Mouse (Mus musculus): ENCODE data around the gene Myo5a. TPM values are rescaled to one million over a fixed set of nuclear protein-coding genes. Genes with fewer than 3 reads are reported as not detected.
A peak's percentile ranks its signal among the peaks of the same experiment; 100 is the strongest.

The Myo5a gene
- polyA plus RNA-seq, 1 experiment from 2014 or later: 23.5 TPM

DNA sequence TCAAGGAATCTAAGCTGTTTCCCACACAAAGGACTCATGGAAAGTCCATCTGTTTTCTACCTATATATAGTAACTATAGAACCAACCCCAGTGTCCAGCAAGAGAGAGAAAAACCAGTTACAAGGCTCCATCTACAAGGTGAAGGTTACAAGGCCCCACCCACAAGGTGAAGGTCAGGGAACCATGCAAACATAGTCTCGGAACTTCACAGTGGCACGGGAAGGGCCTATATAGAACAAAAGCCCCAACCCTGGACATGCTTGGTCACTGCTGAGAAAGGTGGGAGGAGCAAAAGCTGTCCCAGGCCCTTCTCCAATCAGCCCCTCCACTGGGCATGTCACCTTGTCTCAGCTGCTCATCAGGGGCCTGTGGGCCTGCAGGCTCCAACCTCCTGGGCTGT lies 164.9 kb downstream of the Myo5a start:
- Histone ChIP-seq H3K4me1 (ENCODE audit: control insufficient read depth, insufficient read depth, low read length) (no peaks in the 10 kb centered on the region), H3K9me3 (replicated peaks; ENCODE audit: control insufficient read depth, low read length) (no peaks in the 10 kb centered on the region), H3K4me3 (ENCODE audit: low read depth, low read length) (no peak overlapping the region), H3K4me2 (ENCODE audit: low read depth, low read length) (no peak overlapping the region), H3K27ac (replicated peaks; ENCODE audit: low read depth, low read length) (no peak overlapping the region), H3K36me3 (replicated peaks; ENCODE audit: control insufficient read depth, insufficient read depth, low read depth, low read length) (no peaks in the 10 kb centered on the region), H3K27me3 (ENCODE audit: control insufficient read depth, insufficient read depth, low read length) (peaks cover 11% of the 10 kb centered on the region), H3K9ac (replicated peaks; ENCODE audit: low read length) (no peak overlapping the region)
- DNase-seq (ENCODE audit: low spot score) (no peak), ATAC-seq (replicated peaks; ENCODE audit: insufficient number of reproducible peaks, low FRiP score, low TSS enrichment, low read depth) (no peak)
- 67% methylated on average over 2 of the region's 2 CpGs for WGBS

DNA sequence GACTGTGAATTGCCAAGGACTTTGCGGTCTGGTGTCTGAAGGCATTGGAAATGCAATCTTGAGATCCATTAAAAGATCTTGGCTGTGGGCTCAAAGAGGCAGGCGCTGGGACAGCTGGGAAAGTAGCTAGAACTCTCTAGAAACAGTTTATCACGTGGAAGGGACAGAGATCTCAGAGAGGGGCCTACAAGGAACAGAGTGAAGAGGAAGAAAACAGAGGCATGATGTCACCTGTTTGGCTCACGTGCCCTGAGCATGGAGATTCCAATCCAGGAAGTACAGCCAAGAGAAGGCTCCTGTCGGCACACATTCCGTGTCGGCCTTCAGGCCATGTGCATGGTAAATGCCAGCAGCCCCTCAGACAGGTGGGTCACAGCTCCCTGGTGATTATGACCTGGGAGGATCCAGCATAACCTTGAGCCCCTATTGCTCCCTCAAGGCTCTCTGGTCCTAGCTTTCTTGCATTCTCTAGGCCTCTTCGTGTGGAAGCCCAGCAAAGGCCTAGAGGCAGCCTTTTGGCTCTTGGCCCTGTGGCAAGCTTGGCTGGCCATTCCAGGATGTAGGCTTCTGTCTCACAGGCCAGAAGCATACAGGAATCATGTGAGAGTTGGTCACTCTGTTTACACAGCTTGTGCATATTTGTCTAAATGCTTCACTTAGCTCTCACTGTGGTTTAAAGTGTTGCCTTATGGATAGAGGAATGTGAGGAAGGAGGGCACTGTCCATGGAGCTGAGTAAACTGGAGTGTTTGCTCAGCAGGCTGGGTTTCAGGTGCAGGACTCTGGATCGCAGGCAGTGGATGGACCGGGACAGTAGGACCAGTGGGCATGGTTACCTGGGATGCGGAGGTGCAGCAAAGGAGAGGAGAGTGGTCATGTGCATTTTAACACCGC lies 165.8 kb downstream of the Myo5a start:
- Histone ChIP-seq H3K9ac (replicated peaks; ENCODE audit: low read length) (no peak overlapping the region), H3K36me3 (replicated peaks; ENCODE audit: control insufficient read depth, insufficient read depth, low read depth, low read length) (no peaks in the 10 kb centered on the region), H3K9me3 (replicated peaks; ENCODE audit: control insufficient read depth, low read length) (no peaks in the 10 kb centered on the region), H3K4me1 (ENCODE audit: control insufficient read depth, insufficient read depth, low read length) (no peaks in the 10 kb centered on the region), H3K27me3 (ENCODE audit: control insufficient read depth, insufficient read depth, low read length) (peaks cover 8% of the 10 kb centered on the region), H3K4me2 (ENCODE audit: low read depth, low read length) (no peak overlapping the region), H3K4me3 (ENCODE audit: low read depth, low read length) (no peak overlapping the region), H3K27ac (replicated peaks; ENCODE audit: low read depth, low read length) (no peak overlapping the region)
- no peak for DNase-seq (ENCODE audit: low spot score)
- no peak for ATAC-seq (replicated peaks; ENCODE audit: insufficient number of reproducible peaks, low FRiP score, low TSS enrichment, low read depth)
- 83% methylated on average over 12 of the region's 12 CpGs for WGBS

DNA sequence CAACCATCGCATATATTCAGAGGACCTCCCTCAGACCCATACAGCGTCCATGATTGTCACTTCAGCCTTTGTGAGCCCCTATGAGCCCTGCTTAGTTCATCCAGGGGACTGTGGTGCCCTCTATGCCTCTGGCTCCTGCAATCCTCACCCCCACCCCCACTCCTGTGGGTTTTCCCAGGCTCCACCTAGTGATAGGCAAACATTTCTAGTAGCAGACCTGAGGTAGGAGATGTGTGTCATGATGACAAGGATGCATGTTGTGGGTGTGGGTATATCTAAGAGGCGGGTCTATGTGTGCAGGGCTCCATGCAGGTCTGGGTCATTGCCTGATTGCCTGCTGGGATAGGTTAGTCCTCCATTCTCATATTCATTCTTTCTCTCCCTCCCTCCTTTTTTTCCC lies 167.4 kb downstream of the Myo5a start:
- Histone ChIP-seq H3K4me3 (ENCODE audit: low read depth, low read length) (no peak overlapping the region), H3K36me3 (replicated peaks; ENCODE audit: control insufficient read depth, insufficient read depth, low read depth, low read length) (no peaks in the 10 kb centered on the region), H3K4me1 (ENCODE audit: control insufficient read depth, insufficient read depth, low read length) (no peaks in the 10 kb centered on the region), H3K9ac (replicated peaks; ENCODE audit: low read length) (no peak overlapping the region), H3K27ac (replicated peaks; ENCODE audit: low read depth, low read length) (no peak overlapping the region), H3K9me3 (replicated peaks; ENCODE audit: control insufficient read depth, low read length) (no peaks in the 10 kb centered on the region), H3K4me2 (ENCODE audit: low read depth, low read length) (no peak overlapping the region), H3K27me3 (ENCODE audit: control insufficient read depth, insufficient read depth, low read length) (no peaks in the 10 kb centered on the region)
- ATAC-seq (replicated peaks; ENCODE audit: insufficient number of reproducible peaks, low FRiP score, low TSS enrichment, low read depth) (no peak), DNase-seq (ENCODE audit: low spot score) (no peak)
- 87% methylated on average over 3 of the region's 3 CpGs for WGBS

DNA sequence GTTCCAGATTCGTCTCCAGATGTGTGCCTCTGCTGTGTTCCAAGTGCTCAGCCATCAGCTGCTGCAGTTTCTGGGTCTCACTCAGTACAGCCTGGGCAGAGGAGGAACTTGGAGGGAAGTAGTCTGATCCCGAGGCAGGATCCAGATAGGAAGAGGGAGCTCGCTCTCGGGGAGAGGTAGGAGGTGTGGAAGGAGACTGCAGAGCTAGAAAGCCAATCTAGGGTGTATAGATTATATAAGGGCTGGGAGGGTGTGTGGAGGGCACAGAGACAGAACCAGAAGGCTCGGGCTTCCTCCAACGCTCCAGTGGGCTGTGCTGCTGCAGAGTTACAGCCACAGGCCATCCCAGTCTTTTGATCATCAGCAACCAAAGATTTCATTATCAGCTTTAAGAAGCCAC lies 172.2 kb downstream of the Myo5a start:
- Histone ChIP-seq H3K9ac (replicated peaks; ENCODE audit: low read length) (no peak overlapping the region), H3K36me3 (replicated peaks; ENCODE audit: control insufficient read depth, insufficient read depth, low read depth, low read length) (no peaks in the 10 kb centered on the region), H3K9me3 (replicated peaks; ENCODE audit: control insufficient read depth, low read length) (no peaks in the 10 kb centered on the region), H3K27ac (replicated peaks; ENCODE audit: low read depth, low read length) (no peak overlapping the region), H3K27me3 (ENCODE audit: control insufficient read depth, insufficient read depth, low read length) (no peaks in the 10 kb centered on the region), H3K4me1 (ENCODE audit: control insufficient read depth, insufficient read depth, low read length) (0 out of 2 replicates have a peak, but pooled peaks cover 2% of the 10 kb centered on the region), H3K4me3 (ENCODE audit: low read depth, low read length) (no peak overlapping the region), H3K4me2 (ENCODE audit: low read depth, low read length) (no peak overlapping the region)
- no peak for DNase-seq (ENCODE audit: low spot score)
- WGBS: 78% methylated on average over 6 of the region's 6 CpGs
- no peak for ATAC-seq (replicated peaks; ENCODE audit: insufficient number of reproducible peaks, low FRiP score, low TSS enrichment, low read depth)

DNA sequence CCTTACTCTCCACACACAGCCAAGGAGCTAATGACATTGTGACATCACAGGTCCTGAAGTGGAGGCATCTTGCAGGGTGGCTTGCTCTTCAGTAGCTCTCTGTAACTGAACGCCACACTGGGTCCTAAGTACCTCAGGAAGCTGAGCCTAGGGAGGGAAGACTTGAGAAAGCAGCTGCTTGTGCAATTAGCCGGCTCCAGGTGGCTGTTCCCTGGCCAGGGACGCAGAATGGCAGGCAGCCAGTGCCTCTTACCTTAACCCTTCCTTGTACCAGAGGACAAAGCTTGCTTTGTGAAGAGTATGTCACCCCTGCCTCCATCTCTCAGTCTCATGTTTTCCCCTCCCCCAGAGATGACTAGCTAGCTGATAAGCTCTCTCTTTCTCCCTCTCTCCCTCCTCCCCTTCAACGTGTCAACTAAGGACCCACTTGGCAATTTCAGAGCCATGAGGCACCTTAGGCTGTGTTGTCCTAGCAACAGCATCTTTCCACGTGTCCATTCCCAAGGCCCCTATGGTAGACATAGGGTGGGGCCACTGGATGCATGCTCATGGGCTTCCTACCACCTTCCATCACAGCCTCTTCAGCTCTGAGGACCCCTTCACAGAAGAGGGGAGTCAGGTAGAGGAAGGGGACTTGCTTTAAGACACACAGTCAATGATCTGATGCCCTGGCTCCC lies 173.1 kb downstream of the Myo5a start:
- no peak overlapping the region for H3K4me2 ChIP-seq (ENCODE audit: low read depth, low read length)
- H3K4me3 ChIP-seq (ENCODE audit: low read depth, low read length): no peak overlapping the region
- DNase-seq (ENCODE audit: low spot score) (no peak), ATAC-seq (replicated peaks; ENCODE audit: insufficient number of reproducible peaks, low FRiP score, low TSS enrichment, low read depth) (peak; percentile 56; the same call in 1 of the 2 replicates)
- H3K27me3 ChIP-seq (ENCODE audit: control insufficient read depth, insufficient read depth, low read length): no peaks in the 10 kb centered on the region
- no peaks in the 10 kb centered on the region for H3K36me3 ChIP-seq (replicated peaks; ENCODE audit: control insufficient read depth, insufficient read depth, low read depth, low read length)
- no peak overlapping the region for H3K9ac ChIP-seq (replicated peaks; ENCODE audit: low read length)
- no peaks in the 10 kb centered on the region for H3K9me3 ChIP-seq (replicated peaks; ENCODE audit: control insufficient read depth, low read length)
- WGBS: 20% methylated on average over 5 of the region's 5 CpGs
- H3K27ac ChIP-seq (replicated peaks; ENCODE audit: low read depth, low read length): no peak overlapping the region
- 0 out of 2 replicates have a peak, but pooled peaks cover 2% of the 10 kb centered on the region for H3K4me1 ChIP-seq (ENCODE audit: control insufficient read depth, insufficient read depth, low read length)

DNA sequence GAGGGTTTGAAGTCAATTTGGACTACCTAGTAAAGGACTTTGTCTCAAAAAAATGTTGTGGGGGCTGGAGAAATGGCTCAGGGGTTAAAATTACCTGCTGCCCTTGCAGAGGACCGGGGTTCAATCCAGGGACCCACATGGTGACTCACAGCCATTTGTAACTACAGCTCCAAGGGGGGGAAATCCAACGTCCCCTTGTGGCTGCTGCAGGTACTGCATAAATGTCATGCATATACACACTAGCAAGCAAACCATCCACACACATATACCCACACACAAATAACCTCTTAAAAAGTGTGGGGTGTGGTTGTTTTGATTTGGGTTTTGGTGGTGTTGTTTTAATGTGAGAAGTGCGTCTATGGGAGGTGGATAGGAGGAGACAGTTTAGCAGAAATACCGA lies 173.7 kb downstream of the Myo5a start:
- ATAC-seq (replicated peaks; ENCODE audit: insufficient number of reproducible peaks, low FRiP score, low TSS enrichment, low read depth) (no peak), DNase-seq (ENCODE audit: low spot score) (no peak)
- no peak overlapping the region for H3K4me3 ChIP-seq (ENCODE audit: low read depth, low read length)
- H3K9me3 ChIP-seq (replicated peaks; ENCODE audit: control insufficient read depth, low read length): no peaks in the 10 kb centered on the region
- no peak overlapping the region for H3K9ac ChIP-seq (replicated peaks; ENCODE audit: low read length)
- no peak overlapping the region for H3K27ac ChIP-seq (replicated peaks; ENCODE audit: low read depth, low read length)
- no peaks in the 10 kb centered on the region for H3K36me3 ChIP-seq (replicated peaks; ENCODE audit: control insufficient read depth, insufficient read depth, low read depth, low read length)
- H3K27me3 ChIP-seq (ENCODE audit: control insufficient read depth, insufficient read depth, low read length): no peaks in the 10 kb centered on the region
- no peak overlapping the region for H3K4me2 ChIP-seq (ENCODE audit: low read depth, low read length)
- H3K4me1 ChIP-seq (ENCODE audit: control insufficient read depth, insufficient read depth, low read length): 0 out of 2 replicates have a peak, but pooled peaks cover 2% of the 10 kb centered on the region
- 73% methylated on average over 4 of the region's 4 CpGs for WGBS

DNA sequence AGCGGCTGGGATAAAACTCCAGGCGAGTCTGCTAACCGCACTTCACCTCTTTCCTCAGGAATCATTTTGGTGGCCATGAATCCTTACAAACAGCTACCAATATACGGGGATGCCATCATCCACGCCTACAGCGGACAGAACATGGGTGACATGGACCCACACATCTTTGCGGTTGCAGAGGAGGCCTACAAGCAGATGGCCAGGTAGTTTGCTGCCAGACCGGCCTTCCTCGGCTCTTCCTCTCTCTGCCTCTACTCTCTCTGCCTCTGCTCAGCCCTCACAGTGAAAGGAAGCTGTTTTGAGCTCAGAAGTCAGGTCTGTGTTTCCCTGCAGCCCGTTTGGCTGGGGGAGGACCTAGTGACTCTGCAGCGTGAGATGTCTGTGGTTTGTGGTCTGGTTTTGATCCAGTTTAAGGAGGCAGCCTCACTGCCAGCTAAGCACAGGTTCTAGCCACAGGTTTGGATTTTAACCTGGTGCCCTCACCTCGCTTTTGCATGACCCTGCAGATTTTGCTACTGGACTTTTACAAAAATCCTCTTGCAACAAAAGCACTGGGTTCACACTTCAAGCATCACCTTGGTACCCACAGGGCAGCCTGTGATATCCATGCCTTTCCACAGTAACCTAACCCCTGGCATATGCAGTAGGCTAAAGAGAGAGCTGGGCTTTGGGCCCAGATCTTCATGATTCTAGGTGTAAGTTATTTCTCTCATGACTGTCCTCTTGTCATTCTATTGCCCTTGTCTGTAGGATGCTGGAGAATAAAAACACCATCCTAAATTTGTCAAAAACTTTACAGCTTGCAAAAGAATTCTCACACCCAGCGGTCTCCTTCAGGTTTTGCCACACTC lies 175.5 kb downstream of the Myo5a start:
- no peak for ATAC-seq (replicated peaks; ENCODE audit: insufficient number of reproducible peaks, low FRiP score, low TSS enrichment, low read depth)

More for the DNA sequence above, 175.5 kb downstream of the Myo5a start:
- Histone ChIP-seq H3K4me2 (ENCODE audit: low read depth, low read length) (no peak overlapping the region), H3K9ac (replicated peaks; ENCODE audit: low read length) (no peak overlapping the region), H3K27me3 (ENCODE audit: control insufficient read depth, insufficient read depth, low read length) (no peaks in the 10 kb centered on the region), H3K4me3 (ENCODE audit: low read depth, low read length) (no peak overlapping the region), H3K4me1 (ENCODE audit: control insufficient read depth, insufficient read depth, low read length) (0 out of 2 replicates have a peak, but pooled peaks cover 2% of the 10 kb centered on the region), H3K9me3 (replicated peaks; ENCODE audit: control insufficient read depth, low read length) (no peaks in the 10 kb centered on the region), H3K36me3 (replicated peaks; ENCODE audit: control insufficient read depth, insufficient read depth, low read depth, low read length) (no peaks in the 10 kb centered on the region), H3K27ac (replicated peaks; ENCODE audit: low read depth, low read length) (no peak overlapping the region)
- no peak for DNase-seq (ENCODE audit: low spot score)
- WGBS: 90% methylated on average over 13 of the region's 13 CpGs
